In genomic region chr2:143545758-143546246, GRCm38 (mm10) we compare ENCODE assay signal across 8 mouse cellular contexts. TPM values are rescaled to one million over a fixed set of nuclear protein-coding genes. Genes with fewer than 3 reads are reported as not detected.
DNase-seq lines count a peak whose midpoint lies in the region; ATAC-seq lines count a peak whose summit lies in the region.

Pcsk2 (plus strand) TSS chr2:143546156.

- peak; percentile 35 for DNase-seq in 3134 (ENCODE audit: extremely low read depth, insufficient read length, low spot score)
- peak; percentile 79 for DNase-seq in adrenal gland, adult 2 months
- peak; percentile 76 for DNase-seq in embryonic facial prominence, embryonic 11.5 days (ENCODE audit: low spot score)
- DNase-seq in heart, embryonic 10.5 days (ENCODE audit: low spot score), result no peak
- peak; percentile 72 to 82 for DNase-seq in layer of hippocampus, postnatal 10 days (ENCODE audit: low spot score in 2 of 2)
- peak; percentile 5 for DNase-seq in lung, postnatal 14 days
- DNase-seq in right cerebral cortex, postnatal 25 days, result peak; percentile 88
- no peak for DNase-seq in urinary bladder, postnatal 25 days (ENCODE audit: low spot score)

- peak within 1 kb of the TSS; percentile 48 for H3K4me3 ChIP-seq in embryonic facial prominence, embryonic 11.5 days (ENCODE audit: low read depth, low read length)
- peak within 1 kb of the TSS; percentile 68 for H3K4me3 ChIP-seq in heart, embryonic 10.5 days

- peak; percentile 95 for ATAC-seq in embryonic facial prominence, embryonic 11.5 days (replicated peaks; ENCODE audit: insufficient number of reproducible peaks, low FRiP score, low TSS enrichment, low read depth)

- H3K9me3 ChIP-seq in embryonic facial prominence, embryonic 11.5 days (replicated peaks; ENCODE audit: control insufficient read depth, low read length), result no peaks in the 10 kb centered on the region
- no peaks in the 10 kb centered on the region for H3K9me3 ChIP-seq in heart, embryonic 10.5 days

- no peaks in the 10 kb centered on the region for H3K4me1 ChIP-seq in embryonic facial prominence, embryonic 11.5 days (ENCODE audit: control insufficient read depth, insufficient read depth, low read length)
- peaks cover 9% of the 10 kb centered on the region; the same call in 1 of the 2 replicates for H3K4me1 ChIP-seq in heart, embryonic 10.5 days

- H3K27me3 ChIP-seq in embryonic facial prominence, embryonic 11.5 days (ENCODE audit: control insufficient read depth, insufficient read depth, low read length), result peaks cover 20% of the 10 kb centered on the region
- H3K27me3 ChIP-seq in heart, embryonic 10.5 days (ENCODE audit: insufficient read depth, poor library complexity, severe bottlenecking), result peaks cover 58% of the 10 kb centered on the region

- under 1% methylated on average over 26 of the region's 51 CpGs for WGBS in embryonic facial prominence, embryonic 11.5 days
- WGBS in heart, embryonic 10.5 days, result 1% methylated on average over 41 of the region's 51 CpGs

- no peaks in the 10 kb centered on the region for H3K36me3 ChIP-seq in embryonic facial prominence, embryonic 11.5 days (replicated peaks; ENCODE audit: control insufficient read depth, insufficient read depth, low read depth, low read length)
- H3K36me3 ChIP-seq in heart, embryonic 10.5 days, result no peaks in the 10 kb centered on the region

- no peak within 1 kb of the TSS for H3K27ac ChIP-seq in embryonic facial prominence, embryonic 11.5 days (replicated peaks; ENCODE audit: low read depth, low read length)
- no peak within 1 kb of the TSS for H3K27ac ChIP-seq in heart, embryonic 10.5 days

- H3K9ac ChIP-seq in embryonic facial prominence, embryonic 11.5 days (replicated peaks; ENCODE audit: low read length), result peak within 1 kb of the TSS; percentile 47

- H3K4me2 ChIP-seq in embryonic facial prominence, embryonic 11.5 days (ENCODE audit: low read depth, low read length), result peak within 1 kb of the TSS; percentile 83

RNA-seq across cellular contexts. Expression of gene Pcsk2, which starts in this region (rescaled TPM):
- total RNA-seq in adrenal gland, adult 2 months (2021), result 1 to 10 TPM; 4.1 to 5.6 TPM
- polyA plus RNA-seq in adrenal gland, adult 2 months (2012; rRNA removed), result 0.77 and 0.96 TPM in 2 replicates
- 1.7 and 2.0 TPM in 2 replicates for polyA plus RNA-seq in embryonic facial prominence, embryonic 11.5 days (2014; fragmentation: Nextera tagmentation; extraction: Ambion mirVana)
- polyA plus RNA-seq in heart, embryonic 10.5 days (2016; fragmentation: Nextera tagmentation; extraction: Ambion mirVana), result 0.06 and 0.20 TPM in 2 replicates
- 100 to 1,000 TPM; 128 to 137 TPM for total RNA-seq in layer of hippocampus, postnatal 10 days (2021)

Comparison
In these comparisons a context has a peak if more than half of its experiments do, and no peak if none do; other contexts are left out.
1. RNA of gene Pcsk2 (total RNA-seq): 128 to 137 TPM in layer of hippocampus, postnatal 10 days; 4.1 to 5.6 TPM in adrenal gland, adult 2 months; every median in the first group is over 10 times any median in the second.
2. DNase-seq: peak in 3134 (single experiment), adrenal gland, adult 2 months (single experiment), embryonic facial prominence, embryonic 11.5 days (single experiment), layer of hippocampus, postnatal 10 days (2 of 2), lung, postnatal 14 days (single experiment) and right cerebral cortex, postnatal 25 days (single experiment); none in heart, embryonic 10.5 days (single experiment) and urinary bladder, postnatal 25 days (single experiment).